Mouse (Mus musculus) bone marrow, adult 2 months (tissue): ENCODE results near the gene Celsr1. TPM values are rescaled to one million over a fixed set of nuclear protein-coding genes. Genes with fewer than 3 reads are reported as not detected.

ENCODE experiments used
- H3K27ac ChIP-seq: fragments of 200-500 bp; 2 replicates; pipeline ENCODE4 v1.5.1; 2012; ENCODE audit warnings: low read depth, mild to moderate bottlenecking, control low read depth, inconsistent platforms, low read length; ENCODE audit not compliant: control insufficient read depth, poor library complexity, insufficient read depth
- H3K4me1 ChIP-seq: fragments of 200-500 bp; 2 replicates; pipeline ENCODE4 v1.6.1; 2011; ENCODE audit warnings: low read length; ENCODE audit not compliant: control insufficient read depth, insufficient read depth
- H3K4me3 ChIP-seq: fragments of 200-500 bp; replicated peaks from 2 replicates; pipeline ENCODE3; 2011; ENCODE audit warnings: mild to moderate bottlenecking, low read depth, low read length, control low read depth; ENCODE audit not compliant: control insufficient read depth
- CTCF ChIP-seq: fragments of 200-500 bp; IDR thresholded peaks from 2 replicates; pipeline ENCODE4 v1.5.1; 2011; ENCODE audit warnings: low read length, control low read depth; ENCODE audit not compliant: control insufficient read depth, insufficient read depth
- POLR2A ChIP-seq: fragments of 200-500 bp; IDR thresholded peaks from 2 replicates; pipeline ENCODE4 v1.6.1; 2011; ENCODE audit warnings: low read depth, mild to moderate bottlenecking, control low read depth, low read length, borderline replicate concordance; ENCODE audit not compliant: control insufficient read depth
- WGBS: fragments of 180-500 bp; shearing (Covaris S2); methylation state at CpG from one replicate; pipeline ENCODE4 v1.1.7; 2018; 5-methylcytosine and 5-hydroxymethylcytosine counted together
- polyA plus RNA-seq: library from polyadenylated mRNA; stranded (reverse); fragments of >200 nt; gene quantifications from 2 replicates; pipeline ENCODE4 v1.2.4, GENCODE M21; 2011; ENCODE audit warnings: low replicate concordance; ENCODE audit not compliant: missing spikeins, insufficient read depth, insufficient read length

Gene Celsr1
- polyA plus RNA-seq, 1 experiment: 4.2 TPM

GRCm38 (mm10) chr15:85981768-85982415, 51.7 kb downstream of the Celsr1 start:
- TF ChIP-seq POLR2A: no peak
- no peak for TF ChIP-seq CTCF
- Histone ChIP-seq H3K4me1 (peaks cover 3% of the 10 kb centered on the region; the same call in 1 of the 2 replicates), H3K4me3 (no peak overlapping the region), H3K27ac (peak overlapping the region; percentile 62)
- WGBS: 6% methylated on average over 11 of the region's 11 CpGs

- TF ChIP-seq CTCF (no peak), POLR2A (no peak)
- no peak overlapping the region for H3K27ac ChIP-seq
- WGBS: 10% methylated on average over 9 of the region's 9 CpGs
Measured at GRCm38 (mm10) chr15:85977086-85977485, 56.5 kb downstream of the Celsr1 start.

GRCm38 (mm10) chr15:85975746-85976145, 57.8 kb downstream of the Celsr1 start:
- Histone ChIP-seq H3K27ac (no peak overlapping the region), H3K4me1 (peaks cover 3% of the 10 kb centered on the region), H3K4me3 (no peak overlapping the region)
- TF ChIP-seq POLR2A: no peak
- TF ChIP-seq CTCF: no peak
- 72% methylated on average over 16 of the region's 16 CpGs for WGBS

More at GRCm38 (mm10) chr15:85977086-85977485, 56.5 kb downstream of the Celsr1 start:
- Histone ChIP-seq H3K4me3 (no peak overlapping the region), H3K4me1 (peaks cover 3% of the 10 kb centered on the region; the same call in 1 of the 2 replicates)

GRCm38 (mm10) chr15:85971596-85971995, 62.0 kb downstream of the Celsr1 start:
- 67% methylated on average over 5 of the region's 5 CpGs for WGBS
- TF ChIP-seq POLR2A (no peak), CTCF (no peak)
- H3K4me1 ChIP-seq: peaks cover 6% of the 10 kb centered on the region

GRCm38 (mm10) chr15:85970441-85970840, 63.1 kb downstream of the Celsr1 start:
- peak overlapping the region; percentile 23 for H3K4me3 ChIP-seq
- peaks cover 6% of the 10 kb centered on the region for H3K4me1 ChIP-seq
- TF ChIP-seq POLR2A: no peak
- TF ChIP-seq CTCF: no peak
- H3K27ac ChIP-seq: 0 out of 2 replicates have a peak overlapping the region, but pooled peaks have one; percentile 6
- WGBS: 9% methylated on average over 8 of the region's 8 CpGs

More at GRCm38 (mm10) chr15:85971596-85971995, 62.0 kb downstream of the Celsr1 start:
- no peak overlapping the region for H3K27ac ChIP-seq
- no peak overlapping the region for H3K4me3 ChIP-seq

GRCm38 (mm10) chr15:85969707-85970153, 63.8 kb downstream of the Celsr1 start:
- Histone ChIP-seq H3K4me3 (no peak overlapping the region), H3K4me1 (peaks cover 6% of the 10 kb centered on the region), H3K27ac (peak overlapping the region; percentile 50; the same call in 1 of the 2 replicates)
- WGBS: 2% methylated on average over 3 of the region's 3 CpGs
- TF ChIP-seq CTCF (no peak), POLR2A (no peak)

GRCm38 (mm10) chr15:85969291-85969690, 64.3 kb downstream of the Celsr1 start:
- 75% methylated on average over 7 of the region's 7 CpGs for WGBS
- H3K4me1 ChIP-seq: peaks cover 6% of the 10 kb centered on the region
- H3K4me3 ChIP-seq: no peak overlapping the region
- TF ChIP-seq CTCF: no peak
- no peak for TF ChIP-seq POLR2A
- no peak overlapping the region for H3K27ac ChIP-seq

GRCm38 (mm10) chr15:85966032-85966431, 67.5 kb downstream of the Celsr1 start:
- TF ChIP-seq CTCF (no peak), POLR2A (no peak)
- Histone ChIP-seq H3K4me3 (no peak overlapping the region), H3K27ac (no peak overlapping the region), H3K4me1 (peaks cover 4% of the 10 kb centered on the region; the same call in 1 of the 2 replicates)
- 70% methylated on average over 7 of the region's 7 CpGs for WGBS

- Histone ChIP-seq H3K4me3 (no peak overlapping the region), H3K4me1 (peaks cover 2% of the 10 kb centered on the region; the same call in 1 of the 2 replicates), H3K27ac (no peak overlapping the region)
- WGBS: 33% methylated on average over 8 of the region's 8 CpGs
- TF ChIP-seq CTCF (no peak), POLR2A (no peak)
Measured at GRCm38 (mm10) chr15:85963279-85963840, 70.2 kb downstream of the Celsr1 start.
